Mouse (Mus musculus) kidney, embryonic 16.5 days (tissue): Measurements from ENCODE around the gene Adam12. TPM values are rescaled to one million over a fixed set of nuclear protein-coding genes. Genes with fewer than 3 reads are reported as not detected.

Experiments used
- ATAC-seq: fragments of 200-750 bp; cut with Nextera tagmentation; 2 replicates; pipeline ENCODE4 v1.8.0; 2017; ENCODE audit warnings: moderate TSS enrichment; ENCODE audit not compliant: low FRiP score, low TSS enrichment
- H3K27ac ChIP-seq: fragments of 300-500 bp; sonication (generic); 2 replicates; pipeline ENCODE4 v1.5.1; 2014; ENCODE audit warnings: low read length
- H3K27me3 ChIP-seq: fragments of 300-500 bp; sonication (generic); 2 replicates; pipeline ENCODE4 v1.6.1; 2014; ENCODE audit warnings: low read length, control low read depth, mixed read lengths; ENCODE audit not compliant: insufficient read depth
- H3K36me3 ChIP-seq: fragments of 300-500 bp; sonication (generic); 2 replicates; pipeline ENCODE4 v1.6.1; 2014; ENCODE audit warnings: low read length, control low read depth, mixed read lengths; ENCODE audit not compliant: insufficient read depth
- H3K4me1 ChIP-seq: fragments of 300-500 bp; sonication (generic); 2 replicates; pipeline ENCODE4 v1.6.1; 2014; ENCODE audit warnings: low read length, control low read depth, mixed read lengths; ENCODE audit not compliant: insufficient read depth
- H3K4me2 ChIP-seq: fragments of 300-500 bp; sonication (generic); replicated peaks from 2 replicates; pipeline ENCODE4 v1.6.1; 2014; ENCODE audit warnings: low read depth, low read length
- H3K4me3 ChIP-seq: fragments of 300-500 bp; sonication (generic); 2 replicates; pipeline ENCODE4 v1.5.1; 2014; ENCODE audit warnings: mild to moderate bottlenecking, low read length
- H3K9ac ChIP-seq: fragments of 300-500 bp; sonication (generic); replicated peaks from 2 replicates; pipeline ENCODE4 v1.6.1; 2014; ENCODE audit warnings: low read length
- H3K9me3 ChIP-seq: fragments of 300-500 bp; sonication (generic); 2 replicates; pipeline ENCODE4 v1.6.1; 2016; ENCODE audit warnings: low read length, control low read depth
- WGBS: fragments of 180-500 bp; shearing (Covaris S2); extraction: QIAGEN DNeasy Blood & Tissue Kit; methylation state at CpG from one replicate; pipeline ENCODE4 v1.1.7; 2014; 5-methylcytosine and 5-hydroxymethylcytosine counted together
- polyA plus RNA-seq: library from polyadenylated mRNA; unstranded; fragments of >200 nt; fragmentation: Nextera tagmentation; extraction: Ambion mirVana; gene quantifications from 2 replicates; pipeline ENCODE4 v1.2.1, GENCODE M21; 2015

Gene Adam12
- polyA plus RNA-seq, 1 experiment from 2014 or later, result 4.5 TPM

DNA sequence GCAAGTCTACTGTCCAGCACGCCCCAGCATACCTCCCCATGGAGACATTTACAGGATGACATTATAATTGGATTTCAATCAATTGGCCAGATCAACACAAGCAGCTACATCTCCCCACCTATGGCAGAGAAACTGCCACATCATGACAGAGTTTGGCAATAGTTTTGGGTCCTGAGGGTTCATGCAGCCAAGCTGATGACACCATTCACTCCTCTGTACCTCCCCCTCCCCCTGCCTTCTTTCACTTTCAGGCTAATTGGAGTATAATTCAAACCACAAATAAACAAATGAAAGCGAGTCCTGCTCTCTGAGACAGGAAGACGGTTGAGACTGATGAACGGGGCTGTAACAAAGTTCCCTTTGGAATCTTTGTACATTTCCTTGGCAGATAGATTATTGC, 291.5 kb downstream of the Adam12 start:
- H3K4me3 ChIP-seq, result no peak overlapping the region
- no peak overlapping the region for H3K4me2 ChIP-seq
- H3K9ac ChIP-seq, result no peak overlapping the region
- no peaks in the 10 kb centered on the region for H3K36me3 ChIP-seq
- no peak for ATAC-seq
- H3K27me3 ChIP-seq, result no peaks in the 10 kb centered on the region
- H3K27ac ChIP-seq, result no peak overlapping the region
- H3K9me3 ChIP-seq, result no peaks in the 10 kb centered on the region
- 53% methylated on average over 4 of the region's 4 CpGs for WGBS
- no peaks in the 10 kb centered on the region for H3K4me1 ChIP-seq

DNA sequence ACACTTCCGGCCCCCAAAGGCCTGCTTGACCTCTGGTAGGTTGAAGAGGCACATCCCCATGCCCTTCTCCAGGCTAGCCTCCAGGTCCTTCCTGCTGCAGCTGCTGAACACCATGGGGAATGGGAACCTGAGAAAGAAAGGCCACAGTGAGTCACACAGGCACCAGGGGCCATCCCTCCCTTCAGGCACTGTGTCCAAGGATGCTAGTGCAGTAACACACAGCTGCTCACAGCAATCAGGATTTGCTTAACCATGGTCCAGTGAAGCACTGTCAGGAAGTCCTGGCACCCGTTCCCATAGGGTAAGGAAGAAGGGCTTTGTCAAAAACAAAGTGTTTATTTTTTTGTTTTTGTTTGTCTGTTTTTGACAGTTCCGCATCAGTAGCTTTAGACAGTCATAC, 294.5 kb downstream of the Adam12 start:
- Histone ChIP-seq H3K4me2 (no peak overlapping the region), H3K36me3 (no peaks in the 10 kb centered on the region), H3K4me1 (peaks cover 13% of the 10 kb centered on the region), H3K9ac (no peak overlapping the region), H3K27ac (no peak overlapping the region), H3K27me3 (no peaks in the 10 kb centered on the region), H3K4me3 (no peak overlapping the region), H3K9me3 (no peaks in the 10 kb centered on the region)
- 85% methylated on average over 3 of the region's 3 CpGs for WGBS
- ATAC-seq, result no peak

DNA sequence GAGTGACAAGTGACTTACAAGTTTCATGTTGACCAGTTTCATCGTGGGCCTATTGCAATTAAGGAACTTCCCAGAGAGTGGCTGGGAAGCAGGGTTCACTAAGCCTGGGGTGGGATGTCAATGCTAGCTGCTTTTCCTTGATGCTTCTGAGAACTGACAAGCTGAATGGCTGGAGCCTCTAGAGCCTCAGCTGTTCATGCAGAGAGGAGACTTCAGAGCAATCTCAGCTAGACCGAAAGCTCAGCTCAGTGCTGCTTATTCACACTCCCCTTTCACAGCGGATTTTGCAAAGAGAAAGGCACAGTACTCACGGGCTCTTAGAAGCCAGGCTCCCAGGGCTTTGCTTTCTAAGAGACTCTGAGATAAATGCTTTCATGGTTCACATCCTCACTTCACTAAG, 295.6 kb downstream of the Adam12 start:
- no peak overlapping the region for H3K4me3 ChIP-seq
- H3K4me2 ChIP-seq, result no peak overlapping the region
- H3K36me3 ChIP-seq, result no peaks in the 10 kb centered on the region
- 59% methylated on average over 4 of the region's 4 CpGs for WGBS
- peaks cover 13% of the 10 kb centered on the region for H3K4me1 ChIP-seq
- no peak for ATAC-seq
- no peaks in the 10 kb centered on the region for H3K27me3 ChIP-seq
- H3K27ac ChIP-seq, result no peak overlapping the region
- no peaks in the 10 kb centered on the region for H3K9me3 ChIP-seq
- H3K9ac ChIP-seq, result no peak overlapping the region

DNA sequence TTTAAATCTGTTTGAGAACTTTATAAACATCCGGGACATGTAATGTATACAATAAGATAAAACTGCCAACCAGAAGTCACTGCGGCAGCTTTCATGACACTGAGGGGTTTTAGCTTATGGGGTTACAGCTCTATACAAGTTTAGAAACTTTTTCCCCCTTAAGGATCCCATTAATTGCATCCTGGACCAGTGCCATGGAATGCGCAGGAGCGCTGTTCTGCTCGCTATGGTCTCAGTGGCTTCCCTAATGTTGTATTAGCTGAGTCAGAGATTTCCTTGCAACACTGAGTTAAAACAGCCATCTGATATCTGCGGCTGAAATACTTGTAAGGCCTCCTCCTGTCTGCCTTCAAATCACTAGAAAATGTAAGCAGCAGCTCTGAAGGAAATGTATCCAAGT, 298.6 kb downstream of the Adam12 start:
- Histone ChIP-seq H3K9me3 (no peaks in the 10 kb centered on the region), H3K36me3 (no peaks in the 10 kb centered on the region), H3K4me2 (no peak overlapping the region), H3K4me3 (no peak overlapping the region), H3K4me1 (peaks cover 13% of the 10 kb centered on the region), H3K9ac (no peak overlapping the region), H3K27me3 (no peaks in the 10 kb centered on the region), H3K27ac (0 out of 2 replicates have a peak overlapping the region, but pooled peaks have one; percentile 29)
- 30% methylated on average over 6 of the region's 6 CpGs for WGBS
- peak; percentile 73 for ATAC-seq

DNA sequence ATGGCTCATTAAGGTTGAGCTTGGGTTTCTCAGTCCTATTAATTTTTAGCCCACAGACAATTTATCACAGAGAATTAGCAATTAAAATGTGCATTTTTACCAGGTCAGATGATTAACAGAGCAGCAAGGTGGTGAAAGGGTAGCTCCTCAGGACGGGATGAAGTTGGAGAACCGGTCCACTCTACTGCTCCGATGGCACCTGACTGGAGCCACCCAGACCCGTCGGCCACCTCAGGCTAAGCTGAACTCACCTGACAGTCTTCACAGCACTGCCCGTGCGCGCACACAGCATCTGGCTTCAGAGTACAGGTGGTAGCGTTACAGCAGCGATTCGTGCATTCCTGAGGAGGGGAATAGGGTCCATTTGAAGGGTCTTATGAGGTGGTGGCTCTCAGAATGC, 300.5 kb downstream of the Adam12 start:
- Histone ChIP-seq H3K9ac (no peak overlapping the region), H3K4me1 (peaks cover 13% of the 10 kb centered on the region), H3K27me3 (no peaks in the 10 kb centered on the region), H3K9me3 (no peaks in the 10 kb centered on the region), H3K4me3 (no peak overlapping the region), H3K27ac (no peak overlapping the region), H3K36me3 (no peaks in the 10 kb centered on the region), H3K4me2 (no peak overlapping the region)
- WGBS, result 84% methylated on average over 11 of the region's 11 CpGs
- peak; percentile 76; the same call in 1 of the 2 replicates for ATAC-seq

DNA sequence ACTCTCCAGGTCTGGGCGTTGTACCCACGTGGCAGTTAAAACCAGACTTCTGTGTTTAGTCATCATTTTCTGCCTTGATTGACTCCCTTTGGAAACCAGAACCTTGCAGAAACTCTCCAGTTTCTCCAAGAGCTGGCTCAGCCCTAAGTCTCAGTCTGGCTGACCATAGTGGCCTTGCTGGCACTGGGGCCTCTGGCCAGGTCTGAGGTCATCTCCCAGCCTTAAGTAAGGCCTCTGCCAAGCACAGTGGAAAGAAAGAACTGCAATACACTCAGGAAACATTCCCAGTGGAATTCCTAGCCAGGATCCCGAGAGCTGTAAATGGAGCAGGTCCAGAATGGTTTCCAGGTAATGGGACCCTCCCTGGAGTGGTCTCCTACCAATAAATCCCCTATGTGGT, 303.0 kb downstream of the Adam12 start:
- Histone ChIP-seq H3K9me3 (no peaks in the 10 kb centered on the region), H3K36me3 (no peaks in the 10 kb centered on the region), H3K4me2 (no peak overlapping the region), H3K4me1 (peaks cover 10% of the 10 kb centered on the region), H3K4me3 (no peak overlapping the region), H3K27ac (no peak overlapping the region), H3K27me3 (no peaks in the 10 kb centered on the region), H3K9ac (no peak overlapping the region)
- ATAC-seq, result no peak
- 79% methylated on average over 3 of the region's 3 CpGs for WGBS

DNA sequence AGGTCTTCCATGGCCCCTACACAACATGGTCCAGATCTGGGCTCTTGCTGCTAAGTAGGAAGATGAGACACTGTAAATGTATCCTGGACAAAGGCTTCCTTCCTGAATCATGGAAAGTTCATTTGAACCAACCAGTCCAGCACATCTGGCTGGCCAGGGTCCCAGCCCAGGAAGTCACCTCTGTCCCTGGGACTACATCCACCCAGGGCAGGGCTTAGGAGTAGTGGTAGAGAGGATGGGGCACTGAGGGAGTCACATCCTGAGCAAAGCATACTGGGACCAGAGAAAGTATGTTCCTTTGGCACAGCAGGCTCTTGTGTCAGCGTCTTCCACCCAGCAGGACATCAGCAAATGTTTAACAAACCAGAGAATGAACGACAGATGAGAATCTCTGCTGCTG, 306.2 kb downstream of the Adam12 start:
- Histone ChIP-seq H3K36me3 (no peaks in the 10 kb centered on the region), H3K4me3 (no peak overlapping the region), H3K4me1 (no peaks in the 10 kb centered on the region), H3K9ac (no peak overlapping the region), H3K27me3 (no peaks in the 10 kb centered on the region), H3K4me2 (no peak overlapping the region), H3K27ac (no peak overlapping the region), H3K9me3 (no peaks in the 10 kb centered on the region)
- ATAC-seq, result no peak
- WGBS, result 70% methylated on average over 2 of the region's 2 CpGs

DNA sequence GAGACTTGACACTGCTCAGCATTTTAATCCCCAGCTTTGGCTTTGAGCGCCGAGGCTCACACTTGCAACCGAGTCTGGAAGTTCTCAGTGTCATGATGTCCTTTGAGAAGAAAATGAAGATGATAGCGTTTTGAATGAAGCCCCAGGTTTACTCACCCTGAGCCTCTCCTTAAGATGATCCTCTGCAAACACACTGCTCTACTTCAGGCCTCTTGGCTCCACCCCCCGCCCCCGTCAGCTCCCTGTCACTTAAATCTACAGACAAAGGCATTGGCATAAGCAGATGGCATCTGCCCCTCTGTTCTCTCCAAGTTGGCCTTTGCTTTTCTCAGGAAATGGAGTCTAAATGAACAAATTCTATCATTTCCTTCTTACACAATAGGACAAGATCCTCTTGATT, 308.0 kb downstream of the Adam12 start:
- no peaks in the 10 kb centered on the region for H3K36me3 ChIP-seq
- H3K9ac ChIP-seq, result no peak overlapping the region
- H3K27ac ChIP-seq, result no peak overlapping the region
- no peak overlapping the region for H3K4me3 ChIP-seq
- ATAC-seq, result no peak
- no peaks in the 10 kb centered on the region for H3K27me3 ChIP-seq
- H3K4me2 ChIP-seq, result no peak overlapping the region
- no peaks in the 10 kb centered on the region for H3K9me3 ChIP-seq
- no peaks in the 10 kb centered on the region for H3K4me1 ChIP-seq
- WGBS, result 52% methylated on average over 6 of the region's 6 CpGs

DNA sequence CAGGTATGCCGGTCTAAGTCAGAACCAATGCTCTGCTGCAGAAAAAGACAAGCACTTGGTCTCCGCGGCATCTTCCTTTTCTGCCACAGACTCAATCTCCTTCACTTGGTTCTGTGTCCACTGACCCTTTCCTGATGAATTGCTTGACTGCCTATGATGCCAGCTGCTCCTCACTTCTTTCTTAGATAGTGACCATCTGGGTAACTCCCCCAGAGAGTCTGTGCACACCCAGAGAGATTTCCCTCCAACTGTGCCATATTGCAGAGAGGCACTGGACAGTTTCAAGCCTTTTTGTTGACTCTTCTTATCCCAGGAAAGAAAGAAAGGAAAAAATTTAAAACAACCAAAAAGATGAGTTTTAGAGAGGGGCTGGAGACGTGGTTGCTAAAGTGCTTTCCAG, 310.7 kb downstream of the Adam12 start:
- 90% methylated on average over 4 of the region's 4 CpGs for WGBS
- H3K9me3 ChIP-seq, result no peaks in the 10 kb centered on the region
- no peaks in the 10 kb centered on the region for H3K4me1 ChIP-seq
- H3K4me2 ChIP-seq, result no peak overlapping the region
- no peak overlapping the region for H3K4me3 ChIP-seq
- no peaks in the 10 kb centered on the region for H3K27me3 ChIP-seq
- no peak overlapping the region for H3K9ac ChIP-seq
- no peak for ATAC-seq
- H3K27ac ChIP-seq, result no peak overlapping the region
- H3K36me3 ChIP-seq, result no peaks in the 10 kb centered on the region

DNA sequence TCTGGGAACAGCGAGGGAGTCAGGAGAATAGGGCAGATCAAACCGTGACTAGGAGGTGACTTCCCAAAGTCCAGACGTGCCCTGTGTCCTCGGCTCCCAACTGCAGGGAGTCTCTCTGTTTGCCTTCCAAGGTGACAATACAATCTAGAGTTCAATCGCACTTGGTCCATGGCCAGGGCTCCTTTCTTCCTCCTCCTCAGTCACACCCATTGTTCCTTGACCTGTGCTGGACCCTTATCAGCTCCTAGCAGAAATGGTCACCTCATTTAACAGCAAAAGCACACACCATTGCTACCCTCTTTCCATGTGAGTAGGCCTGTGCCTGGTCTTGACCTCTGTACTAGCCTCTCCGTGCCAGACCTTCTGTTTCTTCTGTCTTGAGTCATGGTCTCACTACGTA, 311.2 kb downstream of the Adam12 start:
- H3K27ac ChIP-seq, result no peak overlapping the region
- 79% methylated on average over 7 of the region's 7 CpGs for WGBS

DNA sequence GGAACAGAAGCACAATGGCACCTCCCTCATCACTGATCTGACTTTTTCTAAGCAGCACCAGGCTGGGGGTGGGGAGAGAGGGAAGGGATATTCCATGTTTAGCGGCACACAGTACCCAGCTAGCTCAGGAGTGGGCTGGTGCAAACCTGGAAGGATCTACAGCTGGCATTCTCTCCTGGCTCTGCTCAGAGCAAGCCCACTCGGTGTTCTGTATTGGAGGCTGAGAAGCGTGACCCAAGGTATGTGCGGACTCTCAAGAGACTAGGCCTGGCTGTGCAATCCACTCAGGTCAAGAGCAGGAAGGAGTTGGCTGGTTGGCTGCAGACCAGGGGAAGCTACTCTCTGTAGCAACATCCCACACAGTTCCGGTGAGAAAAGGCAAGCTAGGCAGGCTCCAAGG, 312.0 kb downstream of the Adam12 start:
- Histone ChIP-seq H3K9ac (no peak overlapping the region), H3K4me3 (no peak overlapping the region), H3K4me2 (no peak overlapping the region), H3K9me3 (no peaks in the 10 kb centered on the region), H3K36me3 (no peaks in the 10 kb centered on the region), H3K27ac (no peak overlapping the region), H3K4me1 (no peaks in the 10 kb centered on the region), H3K27me3 (no peaks in the 10 kb centered on the region)
- WGBS, result 76% methylated on average over 5 of the region's 5 CpGs
- no peak for ATAC-seq

More for the DNA sequence above, 311.2 kb downstream of the Adam12 start:
- ATAC-seq, result no peak
- H3K9me3 ChIP-seq, result no peaks in the 10 kb centered on the region
- H3K27me3 ChIP-seq, result no peaks in the 10 kb centered on the region
- H3K4me3 ChIP-seq, result no peak overlapping the region
- H3K4me1 ChIP-seq, result no peaks in the 10 kb centered on the region
- H3K9ac ChIP-seq, result no peak overlapping the region
- H3K36me3 ChIP-seq, result no peaks in the 10 kb centered on the region
- H3K4me2 ChIP-seq, result no peak overlapping the region
